Mouse (Mus musculus) neural tube, postnatal 0 days (tissue): ENCODE measurements around the gene Olfr487. TPM values are rescaled to one million over a fixed set of nuclear protein-coding genes. Genes with fewer than 3 reads are reported as not detected.

Experiments used
- polyA plus RNA-seq: library from polyadenylated mRNA; unstranded; fragments of >200 nt; fragmentation: Nextera tagmentation; extraction: Ambion mirVana; gene quantifications from 2 replicates; pipeline ENCODE4 v1.2.1, GENCODE M21; 2015

Olfr487 gene
- polyA plus RNA-seq = not detected in 2 replicates

DNA sequence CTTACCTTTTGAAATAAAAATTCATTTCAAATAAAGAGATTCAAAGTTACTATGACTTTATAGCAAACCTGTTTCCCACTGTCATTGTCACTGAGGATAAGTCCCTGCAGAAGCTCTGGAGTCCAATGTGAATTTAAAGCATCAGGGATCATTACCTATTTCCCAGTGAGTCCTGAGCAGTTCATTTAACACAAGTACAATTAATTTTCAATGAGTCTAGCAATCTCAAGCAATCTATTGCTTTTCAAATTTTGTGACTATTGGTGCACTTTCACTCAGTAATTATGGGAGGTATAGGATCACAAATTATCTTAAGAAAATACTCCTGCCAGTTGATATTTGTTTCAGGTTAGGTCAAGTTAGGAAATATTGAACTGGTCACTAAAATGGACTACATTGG lies at the start of gene Olfr487:
Olfr487 (minus strand) TSS at position 101 of the 400 bp plus-strand sequence.

GRCm38 (mm10) chr7:108258247-108258646 lies 43.8 kb upstream of the Olfr487 start, which contains the start of gene Olfr488:
TSS of gene Olfr488 (minus strand) at chr7:108258347.

DNA sequence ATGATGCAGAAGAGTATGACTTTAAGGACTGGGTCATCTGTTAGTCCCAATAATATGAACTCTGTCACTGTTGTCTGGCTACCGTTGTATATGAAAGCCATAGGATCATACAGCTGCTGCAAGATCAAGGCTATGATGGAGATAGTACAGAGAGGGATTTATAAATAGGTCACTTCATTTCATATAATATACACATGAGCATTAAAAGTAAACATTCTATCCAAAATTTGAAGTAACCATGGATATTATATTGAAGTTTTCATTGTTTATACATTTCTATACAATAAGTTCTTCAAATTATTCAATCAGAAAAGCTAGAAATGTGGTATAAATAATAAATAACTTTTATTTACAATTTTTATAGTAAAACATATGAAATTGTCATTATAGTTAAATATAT lies 41.8 kb downstream of the Olfr487 start, which contains the start of gene Olfr486:
Olfr486 (minus strand) TSS at position 101 of the 400 bp plus-strand sequence.

GRCm38 (mm10) chr7:108159771-108160170 lies 54.7 kb downstream of the Olfr487 start, which contains the start of gene Olfr485:
TSS of gene Olfr485 (minus strand) at chr7:108159871.

Other genes with a start within 250 kb of the Olfr487 start
- not detected in 2 replicates for gene Olfr476, start 249.8 kb downstream of the Olfr487 start, polyA plus RNA-seq
- not detected in 2 replicates for gene Olfr477, start 227.9 kb downstream of the Olfr487 start, polyA plus RNA-seq
- gene Olfr478, start 180.6 kb downstream of the Olfr487 start, polyA plus RNA-seq = not detected in 2 replicates
- gene Olfr479, start 163.9 kb downstream of the Olfr487 start, polyA plus RNA-seq = not detected in 2 replicates
- gene Olfr480, start 147.3 kb downstream of the Olfr487 start, polyA plus RNA-seq = not detected in 2 replicates
- gene Olfr481, start 134.8 kb downstream of the Olfr487 start, polyA plus RNA-seq = not detected in 2 replicates
- 0.06 and 0.10 TPM in 2 replicates for gene Olfr482, start 117.0 kb downstream of the Olfr487 start, polyA plus RNA-seq
- gene Olfr483, start 113.8 kb downstream of the Olfr487 start, polyA plus RNA-seq = not detected in 2 replicates
- gene Olfr484, start 87.2 kb downstream of the Olfr487 start, polyA plus RNA-seq = not detected in 2 replicates
- not detected in 2 replicates for gene Olfr485, start 54.8 kb downstream of the Olfr487 start, polyA plus RNA-seq
- not detected in 2 replicates for gene Olfr486, start 41.9 kb downstream of the Olfr487 start, polyA plus RNA-seq
- gene Olfr488, start 43.7 kb upstream of the Olfr487 start, polyA plus RNA-seq = not detected in 2 replicates
- not detected in 2 replicates for gene Olfr490, start 74.3 kb upstream of the Olfr487 start, polyA plus RNA-seq
- not detected in 2 replicates for gene Olfr491, start 98.8 kb upstream of the Olfr487 start, polyA plus RNA-seq
- gene Olfr492, start 109.0 kb upstream of the Olfr487 start, polyA plus RNA-seq = not detected in 2 replicates
- not detected in 2 replicates for gene Olfr493, start 132.3 kb upstream of the Olfr487 start, polyA plus RNA-seq
- not detected in 2 replicates for gene Olfr494, start 150.7 kb upstream of the Olfr487 start, polyA plus RNA-seq
- not detected in 2 replicates for gene Olfr495, start 178.5 kb upstream of the Olfr487 start, polyA plus RNA-seq
- not detected in 2 replicates for gene Olfr497, start 205.8 kb upstream of the Olfr487 start, polyA plus RNA-seq